ENCODE assay signal across 11 mouse cellular contexts in genomic region chr13:14306617-14307016, GRCm38 (mm10).
DNase-seq lines count a peak whose midpoint lies in the region; ATAC-seq and TF ChIP-seq lines count a peak whose summit lies in the region.
"Had no signal": no experiment of that assay in that cellular context is flagged by ENCODE, and none has a peak within 500 bp of the region (broad histone marks: within the 10 kb centered on the region; RNA-seq: fewer than 3 reads in every experiment).

No protein-coding gene starts in this region.

- peak; percentile 43; the same call in 1 of the 2 replicates for TF ChIP-seq CTCF in kidney, postnatal 0 days (IDR thresholded peaks at IDR 0.05; ENCODE audit: low read depth)
- TF ChIP-seq CTCF in midbrain, postnatal 0 days (IDR thresholded peaks at IDR 0.05) = peak; percentile 45

- no peak overlapping the region for H3K27ac ChIP-seq in kidney, postnatal 0 days
- H3K27ac ChIP-seq in midbrain, postnatal 0 days (ENCODE audit: low read depth, low read length) = no peak overlapping the region
- no peak overlapping the region for H3K27ac ChIP-seq in midbrain, embryonic 16.5 days (ENCODE audit: low read length)

- no peaks in the 10 kb centered on the region for H3K4me1 ChIP-seq in kidney, postnatal 0 days (replicated peaks; ENCODE audit: insufficient read depth, low read length)
- no peaks in the 10 kb centered on the region for H3K4me1 ChIP-seq in midbrain, postnatal 0 days (ENCODE audit: insufficient read depth, low read length)
- no peaks in the 10 kb centered on the region for H3K4me1 ChIP-seq in midbrain, embryonic 16.5 days (ENCODE audit: control insufficient read depth, insufficient read depth, low read length)

- H3K9me3 ChIP-seq in kidney, postnatal 0 days (replicated peaks; ENCODE audit: low read length) = no peaks in the 10 kb centered on the region
- H3K9me3 ChIP-seq in midbrain, postnatal 0 days (ENCODE audit: low read length) = no peaks in the 10 kb centered on the region
- H3K9me3 ChIP-seq in midbrain, embryonic 16.5 days (replicated peaks; ENCODE audit: control insufficient read depth, low read length, poor library complexity, severe bottlenecking) = no peaks in the 10 kb centered on the region

- H3K36me3 ChIP-seq in kidney, postnatal 0 days (ENCODE audit: insufficient read depth, low read length) = no peaks in the 10 kb centered on the region
- peaks cover 13% of the 10 kb centered on the region for H3K36me3 ChIP-seq in midbrain, postnatal 0 days (ENCODE audit: insufficient read depth, low read length)
- peaks cover 16% of the 10 kb centered on the region for H3K36me3 ChIP-seq in midbrain, embryonic 16.5 days (ENCODE audit: control insufficient read depth, insufficient read depth, low read length)

- H3K9ac ChIP-seq in kidney, postnatal 0 days (ENCODE audit: low read depth, low read length) = no peak overlapping the region
- H3K9ac ChIP-seq in midbrain, postnatal 0 days (replicated peaks; ENCODE audit: low read length, poor library complexity, severe bottlenecking) = no peak overlapping the region
- no peak overlapping the region for H3K9ac ChIP-seq in midbrain, embryonic 16.5 days (ENCODE audit: low read depth, low read length)

- no peak overlapping the region for H3K4me3 ChIP-seq in kidney, postnatal 0 days (replicated peaks; ENCODE audit: low read depth, low read length)
- no peak overlapping the region for H3K4me3 ChIP-seq in midbrain, postnatal 0 days (ENCODE audit: low read depth, low read length)
- no peak overlapping the region for H3K4me3 ChIP-seq in midbrain, embryonic 16.5 days (ENCODE audit: low read depth, low read length)

- H3K4me2 ChIP-seq in kidney, postnatal 0 days (ENCODE audit: low read length) = no peak overlapping the region
- H3K4me2 ChIP-seq in midbrain, postnatal 0 days (ENCODE audit: low read depth, low read length, poor library complexity, severe bottlenecking) = no peak overlapping the region
- H3K4me2 ChIP-seq in midbrain, embryonic 16.5 days (ENCODE audit: low read length) = no peak overlapping the region

- WGBS in kidney, postnatal 0 days = 30% methylated on average over 8 of the region's 8 CpGs
- WGBS in midbrain, postnatal 0 days = 33% methylated on average over 8 of the region's 8 CpGs
- WGBS in midbrain, embryonic 16.5 days = 34% methylated on average over 8 of the region's 8 CpGs

- no peaks in the 10 kb centered on the region for H3K27me3 ChIP-seq in kidney, postnatal 0 days (ENCODE audit: insufficient read depth, low read length)
- H3K27me3 ChIP-seq in midbrain, postnatal 0 days (ENCODE audit: insufficient read depth, low read length) = no peaks in the 10 kb centered on the region
- H3K27me3 ChIP-seq in midbrain, embryonic 16.5 days (ENCODE audit: control insufficient read depth, insufficient read depth, low read depth, low read length) = no peaks in the 10 kb centered on the region

- ATAC-seq in CD4-positive, CD25-positive, alpha-beta regulatory T cell, adult 4 months = no peak
- no peak for ATAC-seq in kidney, postnatal 0 days (replicated peaks; ENCODE audit: low FRiP score, low read depth)
- ATAC-seq in midbrain, postnatal 0 days (ENCODE audit: low FRiP score) = no peak
- ATAC-seq in midbrain, embryonic 16.5 days = no peak

- peak; percentile 24 for DNase-seq in CD4-positive, CD25-positive, alpha-beta regulatory T cell, adult 2 months (ENCODE audit: low read depth, low spot score)
- DNase-seq in kidney, postnatal 0 days (ENCODE audit: low spot score) = peak; percentile 3
- no peak for DNase-seq in kidney, adult 9 months
- DNase-seq in midbrain, postnatal 0 days (ENCODE audit: low spot score) = no peak
- DNase-seq in retina, postnatal 1 day = peak; percentile 34
- DNase-seq in left cerebral cortex, adult 11 months (ENCODE audit: low spot score) = no peak
- DNase-seq: heart, postnatal 4 days; lung, postnatal 36 days; thymus, adult 18-20 months had no signal

Comparison
In these comparisons a context has a peak if more than half of its experiments do, and no peak if none do; other contexts are left out.
1. DNase-seq: peak in CD4-positive, CD25-positive, alpha-beta regulatory T cell, adult 2 months (single experiment), kidney, postnatal 0 days (single experiment) and retina, postnatal 1 day (single experiment); none in kidney, adult 9 months (single experiment), midbrain, postnatal 0 days (single experiment) and left cerebral cortex, adult 11 months (single experiment).